Mouse (Mus musculus) layer of hippocampus, postnatal 10 days (tissue): ENCODE data around the gene Tmem158. TPM values are rescaled to one million over a fixed set of nuclear protein-coding genes. Genes with fewer than 3 reads are reported as not detected.

Experiments used
- total RNA-seq, 2 experiments: library from RNA; stranded (reverse); gene quantifications; 2 replicates each; pipeline ENCODE4 v1.2.3; 2021

Gene Tmem158
- total RNA-seq, 2 experiments from 2014 or later: 70.7 to 72.0 TPM

Other genes starting within 250 kb of the Tmem158 start
- gene Tmem42, start 239.4 kb downstream of the Tmem158 start, total RNA-seq: 10 to 100 TPM; 35.0 to 38.8 TPM
- gene Tgm4, start 226.0 kb downstream of the Tmem158 start, total RNA-seq: 1 to 10 TPM in 1 of 2 experiments, under 1 TPM in 1; 0.74 to 1.4 TPM
- gene Zdhhc3, start 147.6 kb downstream of the Tmem158 start, total RNA-seq: 10 to 100 TPM; 72.4 to 72.7 TPM
- gene Exosc7, start 147.5 kb downstream of the Tmem158 start, total RNA-seq: 10 to 100 TPM; 37.9 to 49.7 TPM
- 1 to 10 TPM; 7.2 to 7.4 TPM for gene Clec3b, start 109.8 kb downstream of the Tmem158 start, total RNA-seq
- under 1 TPM in 1 of 2 experiments, not detected in 1; 0.09 TPM for gene Cdcp1, start 44.7 kb downstream of the Tmem158 start, total RNA-seq
- gene Lars2, start 106.2 kb upstream of the Tmem158 start, total RNA-seq: 100 to 1,000 TPM in 1 of 2 experiments, 10 to 100 TPM in 1; 100.0 to 120 TPM
- 10 to 100 TPM in 1 of 2 experiments, 1 to 10 TPM in 1; 9.6 to 13.5 TPM for gene Limd1, start 217.9 kb upstream of the Tmem158 start, total RNA-seq